Mouse (Mus musculus) spleen, adult 18-20 months (tissue): Measurements from ENCODE around the gene Ptf1a.

Experiments used
- DNase-seq, 2 experiments: peaks; one replicate each; pipeline ENCODE4 v3.0.0; 2022; ENCODE audit warnings: mixed read lengths in 2 of 2

The Ptf1a gene

GRCm38 (mm10) chr2:19444931-19445831, at the start of gene Ptf1a:
Gene Ptf1a (plus strand): TSS chr2:19445663.
- DNase-seq: no peak

- no peak for DNase-seq
Measured at GRCm38 (mm10) chr2:19405409-19405808, 40.1 kb upstream of the Ptf1a start.

GRCm38 (mm10) chr2:19406531-19406930, 38.9 kb upstream of the Ptf1a start:
- DNase-seq: no peak

GRCm38 (mm10) chr2:19414222-19414965, 31.1 kb upstream of the Ptf1a start:
- peak; percentile 20 to 64 for DNase-seq

GRCm38 (mm10) chr2:19415063-19415521, 30.4 kb upstream of the Ptf1a start:
- peak in 1 of 2 experiments; percentile 7 for DNase-seq

- DNase-seq: no peak
Measured at GRCm38 (mm10) chr2:19416066-19416465, 29.4 kb upstream of the Ptf1a start.

GRCm38 (mm10) chr2:19419686-19420345, 25.6 kb upstream of the Ptf1a start:
- DNase-seq: no peak

GRCm38 (mm10) chr2:19422226-19422625, 23.2 kb upstream of the Ptf1a start:
- no peak for DNase-seq

- DNase-seq: no peak
Measured at GRCm38 (mm10) chr2:19423086-19423485, 22.4 kb upstream of the Ptf1a start.

- DNase-seq: peak in 1 of 2 experiments; percentile 18
Measured at GRCm38 (mm10) chr2:19429031-19429430, 16.4 kb upstream of the Ptf1a start.

- DNase-seq: no peak
Measured at GRCm38 (mm10) chr2:19429691-19430690, 15.5 kb upstream of the Ptf1a start.

- DNase-seq: no peak
Measured at GRCm38 (mm10) chr2:19430746-19431145, 14.7 kb upstream of the Ptf1a start.

- no peak for DNase-seq
Measured at GRCm38 (mm10) chr2:19431186-19431585, 14.3 kb upstream of the Ptf1a start.

- DNase-seq: no peak
Measured at GRCm38 (mm10) chr2:19431614-19432323, 13.7 kb upstream of the Ptf1a start.

- no peak for DNase-seq
Measured at GRCm38 (mm10) chr2:19444346-19444745, 1.1 kb upstream of the Ptf1a start.

- DNase-seq: no peak
Measured at GRCm38 (mm10) chr2:19445871-19446501, 523 bp downstream of the Ptf1a start.

- no peak for DNase-seq
Measured at GRCm38 (mm10) chr2:19446746-19447145, 1.3 kb downstream of the Ptf1a start.

- no peak for DNase-seq
Measured at GRCm38 (mm10) chr2:19448042-19448700, 2.7 kb downstream of the Ptf1a start.

GRCm38 (mm10) chr2:19449308-19449707, 3.8 kb downstream of the Ptf1a start:
- DNase-seq: no peak

GRCm38 (mm10) chr2:19452531-19453055, 7.1 kb downstream of the Ptf1a start:
- DNase-seq: no peak
